Mouse (Mus musculus): ENCODE results near the gene C1ql1.

DNA sequence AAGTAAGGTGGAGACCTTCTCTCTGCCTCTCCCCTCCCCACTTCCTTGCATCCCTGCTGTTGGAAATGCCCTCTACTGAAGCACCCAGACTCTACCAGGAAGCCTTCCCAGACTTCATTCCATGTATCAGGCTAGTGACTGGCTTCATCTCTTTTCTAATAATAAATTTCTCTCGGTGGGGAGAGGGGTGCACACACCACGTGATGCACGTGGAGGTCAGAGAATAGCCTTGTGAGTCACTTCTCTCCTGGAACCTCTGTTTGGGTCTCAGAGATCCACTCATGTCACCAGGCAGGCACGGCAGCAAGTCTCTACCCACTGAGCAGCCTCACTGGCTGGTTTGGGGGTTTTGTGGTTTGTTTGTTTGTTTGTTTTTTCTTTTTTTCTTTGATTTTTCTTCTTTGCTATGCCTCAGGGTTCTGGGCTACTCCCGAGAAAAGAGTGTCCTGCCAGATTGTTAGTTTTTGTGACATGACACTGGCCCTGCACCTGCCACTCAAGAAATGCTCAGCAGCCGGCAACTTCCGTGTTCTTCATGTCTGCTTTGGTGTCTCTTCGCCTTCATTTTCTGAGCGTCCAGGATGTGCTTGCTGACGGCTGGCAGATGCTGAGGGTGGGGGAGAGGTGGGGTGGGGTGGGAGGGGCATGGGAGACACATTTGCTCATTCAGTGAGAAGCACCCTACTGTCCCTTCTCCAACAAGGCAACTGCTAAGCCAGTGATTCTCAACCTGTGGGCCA, 34.8 kb upstream of the C1ql1 start:
- TF ChIP-seq EP300 (IDR thresholded peaks at IDR 0.05; ENCODE audit: low read depth): no peak
- TF ChIP-seq CTCF (IDR thresholded peaks at IDR 0.05; ENCODE audit: low read depth): no peak
